Mouse (Mus musculus): ENCODE results near the gene Lrit2.
A peak's percentile ranks its signal among the peaks of the same experiment; 100 is the strongest.

Lrit2 gene

GRCm38 (mm10) chr14:37067629-37068028 is at the start of gene Lrit2:
Lrit2 (plus strand) TSS chr14:37067929.
- no peak for DNase-seq (ENCODE audit: low spot score)

DNA sequence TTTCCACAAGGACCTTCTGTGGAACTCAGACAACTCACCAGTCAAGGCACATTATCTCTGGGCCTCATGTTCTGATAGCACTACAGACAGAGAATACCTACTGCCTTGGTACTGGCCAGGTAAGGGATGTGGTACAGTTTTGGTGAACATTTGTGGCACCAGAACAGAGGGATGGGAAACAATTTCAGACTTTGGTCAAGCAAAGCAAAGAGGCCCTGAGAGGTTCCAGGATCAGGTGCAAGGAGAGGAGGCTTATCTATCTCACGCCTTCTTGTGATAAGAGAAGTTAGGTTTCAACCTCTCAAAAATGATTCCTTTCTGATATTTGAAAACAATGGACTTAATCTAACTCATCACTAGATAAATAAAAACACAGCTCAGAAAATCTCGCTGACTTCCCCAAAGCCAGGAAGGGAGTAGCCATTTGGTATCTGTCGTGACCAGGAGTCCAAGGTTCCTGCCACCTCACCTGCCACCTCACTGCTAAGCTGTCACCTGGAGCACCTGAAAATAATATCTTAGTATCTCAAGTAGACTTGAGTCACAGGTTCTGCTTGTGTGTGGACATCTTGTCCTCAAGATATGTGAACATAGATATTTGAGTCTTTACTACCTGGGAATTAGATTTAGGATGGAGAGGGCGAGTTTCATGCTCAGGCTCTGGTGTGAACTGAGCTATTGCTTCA is 40.3 kb upstream of the Lrit2 start:
- DNase-seq (ENCODE audit: low spot score), result no peak

DNA sequence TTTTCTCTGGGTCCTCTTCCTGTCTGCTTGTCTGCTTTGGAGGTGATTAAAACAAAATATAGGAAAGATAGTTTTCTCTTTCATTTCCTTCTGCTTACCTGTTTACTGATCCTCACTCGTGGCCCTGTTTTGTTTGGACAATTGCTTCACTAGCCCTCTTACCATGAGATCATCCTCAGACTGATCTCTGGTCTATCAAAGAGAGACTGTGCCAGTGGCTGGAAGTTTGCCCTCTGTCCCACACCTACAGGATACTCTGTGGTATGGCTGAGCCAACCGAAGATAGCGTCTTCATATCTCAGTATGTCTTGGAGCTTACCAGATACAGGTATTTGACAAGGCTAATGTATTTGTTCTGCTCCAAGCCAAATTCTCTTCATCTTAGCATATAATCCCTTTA is 39.8 kb upstream of the Lrit2 start:
- DNase-seq (ENCODE audit: low spot score), result no peak

DNA sequence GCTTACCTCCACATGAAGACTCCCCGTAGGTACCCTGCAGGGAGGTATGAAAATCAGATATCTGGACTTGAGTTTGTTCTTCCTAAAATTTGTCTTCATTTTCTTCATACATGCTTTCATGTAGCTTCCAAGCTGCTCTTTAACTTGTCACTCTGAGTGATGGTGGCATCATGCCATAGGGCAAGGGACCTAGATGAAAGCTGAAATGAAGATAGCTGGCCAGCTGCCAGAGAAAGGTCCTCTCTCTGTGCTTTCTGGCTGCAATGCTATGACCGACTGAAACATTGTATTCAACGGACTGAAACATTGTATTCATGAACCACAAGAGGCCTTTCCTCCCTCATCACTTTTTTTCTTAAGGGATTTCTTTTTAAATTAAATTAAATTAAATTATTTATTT is 39.2 kb upstream of the Lrit2 start:
- DNase-seq (ENCODE audit: low spot score), result no peak

GRCm38 (mm10) chr14:37032481-37033104 is 35.1 kb upstream of the Lrit2 start:
- no peak for DNase-seq (ENCODE audit: low spot score)

GRCm38 (mm10) chr14:37033241-37033640 is 34.5 kb upstream of the Lrit2 start:
- DNase-seq (ENCODE audit: low spot score), result peak; percentile 41

DNA sequence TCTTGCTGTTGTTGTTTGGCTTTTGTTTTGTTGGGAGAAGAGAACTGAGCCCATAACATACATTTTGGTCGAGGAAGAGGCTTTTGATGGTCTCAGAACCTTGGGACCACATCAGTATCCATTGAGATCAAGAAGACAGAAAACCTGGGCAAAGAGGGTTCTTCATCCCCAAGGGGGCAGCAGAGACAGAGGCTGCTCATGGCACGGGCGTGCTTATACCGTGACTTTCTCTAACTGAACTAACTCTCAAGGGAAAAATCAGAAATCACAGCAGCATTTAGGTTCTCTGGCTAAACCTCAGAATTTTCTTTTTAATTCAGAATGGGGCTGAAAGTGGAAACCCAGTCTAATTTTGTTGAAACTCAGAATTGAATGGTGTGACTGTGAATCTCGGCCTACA is 33.3 kb upstream of the Lrit2 start:
- no peak for DNase-seq (ENCODE audit: low spot score)

- no peak for DNase-seq (ENCODE audit: low spot score)
Observed at GRCm38 (mm10) chr14:37048914-37049410, 18.8 kb upstream of the Lrit2 start, which contains the start of gene Rgr. Rgr (minus strand) TSS chr14:37048964.

GRCm38 (mm10) chr14:37064849-37065248 is 2.9 kb upstream of the Lrit2 start:
- DNase-seq (ENCODE audit: low spot score), result no peak

DNA sequence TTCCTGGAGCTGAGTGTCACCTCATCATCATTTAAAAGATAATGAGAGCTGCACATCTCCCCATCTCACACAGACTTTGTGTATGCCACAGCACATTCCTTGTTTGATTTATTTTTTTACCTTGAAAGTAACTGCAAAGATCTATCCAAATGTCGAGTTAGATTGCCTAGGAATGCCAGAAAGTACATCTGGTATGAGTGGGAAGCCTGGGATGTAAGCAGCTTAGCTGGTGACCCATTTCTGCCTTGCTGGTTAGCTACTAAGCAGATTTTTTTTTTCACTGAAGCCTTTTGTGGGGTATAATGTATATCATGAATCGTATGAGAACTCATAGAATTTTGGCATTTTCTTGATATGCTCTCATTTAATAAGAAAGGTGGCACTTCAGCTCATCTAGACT is 1.1 kb upstream of the Lrit2 start:
- DNase-seq (ENCODE audit: low spot score), result no peak

DNA sequence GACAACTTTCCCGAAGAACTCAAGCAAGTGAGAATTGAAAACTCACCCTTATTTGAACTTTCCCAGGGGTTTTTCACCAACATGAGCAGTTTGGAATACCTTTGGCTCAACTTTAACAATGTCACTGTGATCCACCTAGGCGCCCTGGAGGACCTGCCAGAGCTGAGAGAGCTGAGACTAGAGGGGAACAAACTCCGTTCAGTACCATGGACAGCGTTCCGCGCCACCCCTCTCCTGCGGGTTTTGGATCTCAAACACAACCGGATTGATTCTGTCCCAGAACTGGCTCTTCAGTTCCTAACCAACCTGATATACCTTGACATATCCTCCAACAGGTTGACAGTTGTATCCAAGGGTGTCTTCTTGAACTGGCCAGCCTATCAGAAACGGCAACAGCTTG is 787 bp downstream of the Lrit2 start:
- peak; percentile 49 for DNase-seq (ENCODE audit: low spot score)

GRCm38 (mm10) chr14:37080724-37081123 is 13.0 kb downstream of the Lrit2 start:
- DNase-seq (ENCODE audit: low spot score), result no peak

GRCm38 (mm10) chr14:37083755-37084154 is 16.0 kb downstream of the Lrit2 start:
- no peak for DNase-seq (ENCODE audit: low spot score)

GRCm38 (mm10) chr14:37094436-37094835 is 26.7 kb downstream of the Lrit2 start:
- DNase-seq (ENCODE audit: low spot score), result no peak

DNA sequence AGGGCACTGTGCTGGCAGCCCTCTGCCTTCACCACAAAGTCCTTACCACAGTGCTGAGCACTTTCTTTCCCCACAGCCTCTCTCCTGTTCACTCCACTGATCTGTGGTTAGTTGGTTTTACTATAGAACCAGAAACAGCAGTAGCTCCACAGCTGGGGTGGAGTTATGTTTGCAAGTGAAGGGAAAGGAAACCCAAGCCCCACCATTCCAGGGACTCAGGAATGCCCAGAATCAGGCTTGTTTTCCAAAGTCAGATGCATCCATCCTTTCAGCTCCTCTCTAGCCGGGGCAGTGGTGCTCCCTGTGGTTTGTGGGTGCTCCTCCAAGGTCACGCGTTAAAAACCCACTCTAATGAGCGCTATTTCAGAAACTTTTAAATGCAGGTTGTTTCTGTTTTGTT is 27.8 kb downstream of the Lrit2 start:
- DNase-seq (ENCODE audit: low spot score), result no peak

DNA sequence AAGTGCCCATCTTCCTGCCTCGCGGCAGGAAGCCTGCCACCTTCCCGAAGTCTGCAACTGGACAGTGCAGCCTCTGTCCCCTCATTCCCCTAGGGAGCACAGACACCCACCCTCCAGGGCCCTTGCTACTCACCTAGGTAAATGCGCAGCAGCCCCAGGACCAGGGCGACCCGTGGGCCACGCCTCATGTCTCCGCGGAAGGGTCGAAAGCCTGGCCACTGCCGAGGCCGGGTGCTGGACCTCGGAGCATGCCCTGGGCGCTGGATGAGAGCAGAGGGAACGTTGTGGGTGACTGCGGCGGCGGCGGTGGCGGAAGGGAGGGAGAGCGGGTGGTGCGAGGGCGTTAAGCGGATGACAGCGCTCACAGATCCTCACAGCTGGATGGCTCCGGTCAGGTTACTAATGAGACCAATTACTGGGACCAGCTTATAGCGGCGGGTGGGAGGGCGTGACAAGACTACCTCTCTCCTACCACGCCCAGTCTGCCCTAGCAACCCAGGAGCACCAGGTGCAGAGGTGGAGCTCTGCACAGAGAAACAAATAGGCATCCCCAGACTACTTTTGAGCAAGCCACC is 30.3 kb downstream of the Lrit2 start, which contains the start of gene Cdhr1:
Cdhr1 (minus strand) TSS at position 392 of the 575 bp plus-strand sequence.
- DNase-seq (ENCODE audit: low spot score), result no peak

GRCm38 (mm10) chr14:37101531-37101930 is 33.8 kb downstream of the Lrit2 start:
- no peak for DNase-seq (ENCODE audit: low spot score)

DNA sequence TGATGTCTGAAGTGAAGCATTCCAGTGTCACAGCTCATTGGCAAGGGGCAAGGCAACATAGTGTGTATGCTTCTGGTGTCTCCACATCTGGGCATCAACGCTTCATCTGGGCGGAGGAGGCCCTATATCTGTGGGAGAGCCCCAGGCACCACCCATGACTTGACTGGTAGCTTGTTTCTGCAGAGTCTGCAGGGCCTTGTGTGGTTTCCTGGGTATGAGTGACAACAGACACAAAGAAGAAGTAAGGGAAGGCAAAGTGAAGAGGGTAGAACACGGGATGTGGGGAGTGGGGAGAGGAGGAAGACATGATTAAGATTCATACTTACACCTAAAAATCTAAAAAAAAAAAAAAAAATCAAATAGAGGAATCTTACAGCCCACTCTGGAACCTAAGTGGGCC is 34.8 kb downstream of the Lrit2 start:
- no peak for DNase-seq (ENCODE audit: low spot score)

- DNase-seq (ENCODE audit: low spot score), result no peak
Observed at GRCm38 (mm10) chr14:37104747-37105146, 37.0 kb downstream of the Lrit2 start.

- no peak for DNase-seq (ENCODE audit: low spot score)
Observed at GRCm38 (mm10) chr14:37105846-37106245, 38.1 kb downstream of the Lrit2 start.

GRCm38 (mm10) chr14:37109460-37109859 is 41.7 kb downstream of the Lrit2 start:
- no peak for DNase-seq (ENCODE audit: low spot score)

- DNase-seq (ENCODE audit: low spot score), result no peak
Observed at GRCm38 (mm10) chr14:37109975-37110374, 42.2 kb downstream of the Lrit2 start.

DNA sequence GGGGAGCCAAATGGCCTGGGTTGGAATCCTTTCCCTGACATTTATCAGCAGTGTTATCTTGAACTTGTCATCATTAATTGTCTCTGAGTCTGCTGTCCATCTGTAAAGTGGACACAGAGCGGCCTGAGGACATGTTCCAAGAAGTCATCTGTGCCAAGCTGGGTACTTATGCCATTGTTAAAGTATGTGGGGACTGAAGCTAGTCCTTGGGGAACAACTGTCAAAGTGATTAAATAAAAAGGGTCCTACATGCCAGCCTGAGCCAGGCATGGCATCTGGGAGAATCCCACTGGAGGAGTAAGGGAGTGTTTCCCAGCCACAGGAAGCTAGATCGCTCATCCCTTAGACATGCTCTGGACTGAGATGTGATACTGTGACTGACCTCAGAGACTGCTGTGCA is 42.7 kb downstream of the Lrit2 start:
- no peak for DNase-seq (ENCODE audit: low spot score)

Data from ovary, postnatal 10 days (tissue).